Mouse (Mus musculus) hindbrain, embryonic 13.5 days (tissue): ENCODE data around the gene Ric8a. TPM values are rescaled to one million over a fixed set of nuclear protein-coding genes. Genes with fewer than 3 reads are reported as not detected.

Experiments
- ATAC-seq: fragments of 200-750 bp; cut with Nextera tagmentation; 2 replicates; pipeline ENCODE4 v1.8.0; 2017; ENCODE audit warnings: moderate TSS enrichment; ENCODE audit not compliant: low FRiP score
- H3K27ac ChIP-seq: fragments of 300-500 bp; sonication (generic); 2 replicates; pipeline ENCODE4 v1.5.1; 2015; ENCODE audit warnings: inconsistent platforms, mild to moderate bottlenecking, moderate library complexity
- H3K27me3 ChIP-seq: fragments of 300-500 bp; sonication (generic); 2 replicates; pipeline ENCODE4 v1.6.1; 2015; ENCODE audit warnings: mild to moderate bottlenecking, inconsistent platforms
- H3K36me3 ChIP-seq: fragments of 300-500 bp; sonication (generic); 2 replicates; pipeline ENCODE4 v1.6.1; 2015; ENCODE audit warnings: mild to moderate bottlenecking, inconsistent platforms
- H3K4me1 ChIP-seq: fragments of 300-500 bp; sonication (generic); replicated peaks from 2 replicates; pipeline ENCODE4 v1.6.1; 2015; ENCODE audit warnings: inconsistent platforms
- H3K4me2 ChIP-seq: fragments of 300-500 bp; sonication (generic); 2 replicates; pipeline ENCODE4 v1.6.1; 2015; ENCODE audit warnings: inconsistent platforms, mild to moderate bottlenecking, moderate library complexity
- H3K4me3 ChIP-seq: fragments of 300-500 bp; sonication (generic); 2 replicates; pipeline ENCODE4 v1.5.1; 2015; ENCODE audit warnings: mild to moderate bottlenecking, inconsistent platforms
- H3K9ac ChIP-seq: fragments of 300-500 bp; sonication (generic); 2 replicates; pipeline ENCODE4 v1.6.1; 2015; ENCODE audit warnings: mild to moderate bottlenecking, inconsistent platforms
- H3K9me3 ChIP-seq: fragments of 300-500 bp; sonication (generic); 2 replicates; pipeline ENCODE4 v1.6.1; 2016; ENCODE audit warnings: inconsistent platforms
- WGBS: fragments of 180-500 bp; shearing (Covaris S2); methylation state at CpG from one replicate; pipeline ENCODE4 v1.1.7; 2015; 5-methylcytosine and 5-hydroxymethylcytosine counted together
- polyA plus RNA-seq: library from polyadenylated mRNA; unstranded; fragments of >200 nt; fragmentation: Nextera tagmentation; extraction: Ambion mirVana; gene quantifications from 2 replicates; pipeline ENCODE4 v1.2.1, GENCODE M21; 2015

Ric8a gene
- polyA plus RNA-seq, 1 experiment from 2014 or later = 96.7 TPM

DNA sequence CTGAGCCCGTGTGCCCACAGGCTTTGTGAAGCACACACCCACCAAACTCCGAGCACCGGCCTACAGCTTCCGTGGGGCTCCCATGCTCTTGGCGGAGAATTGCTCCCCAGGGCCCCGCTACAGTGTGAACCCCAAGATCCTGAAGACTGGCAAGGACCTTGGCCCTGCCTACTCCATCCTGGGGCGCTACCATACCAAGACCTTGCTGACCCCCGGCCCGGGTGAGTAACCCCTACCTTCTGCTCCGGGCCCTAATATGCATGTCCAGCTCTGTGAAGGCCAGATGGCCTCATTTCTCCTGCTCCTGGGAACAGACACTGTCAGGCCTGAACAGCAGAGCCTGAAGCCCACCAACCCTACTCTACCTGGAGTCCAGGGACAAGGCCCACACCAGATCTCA lies 8.2 kb upstream of the Ric8a start:
- no peak overlapping the region for H3K4me3 ChIP-seq
- 94% methylated on average over 10 of the region's 10 CpGs for WGBS
- peaks cover 23% of the 10 kb centered on the region for H3K27me3 ChIP-seq
- no peaks in the 10 kb centered on the region for H3K9me3 ChIP-seq
- no peak overlapping the region for H3K4me2 ChIP-seq
- H3K4me1 ChIP-seq = 0 out of 2 replicates have a peak, but pooled peaks cover 2% of the 10 kb centered on the region
- H3K9ac ChIP-seq = no peak overlapping the region
- peaks cover 27% of the 10 kb centered on the region for H3K36me3 ChIP-seq
- H3K27ac ChIP-seq = no peak overlapping the region
- ATAC-seq = no peak

GRCm38 (mm10) chr7:140851916-140852315 lies 4.8 kb upstream of the Ric8a start:
- Histone ChIP-seq H3K4me2 (no peak overlapping the region), H3K9me3 (no peaks in the 10 kb centered on the region), H3K27me3 (0 out of 2 replicates have a peak, but pooled peaks cover 3% of the 10 kb centered on the region), H3K9ac (no peak overlapping the region), H3K36me3 (peaks cover 36% of the 10 kb centered on the region), H3K4me1 (peaks cover 12% of the 10 kb centered on the region), H3K27ac (no peak overlapping the region), H3K4me3 (no peak overlapping the region)
- WGBS = 97% methylated on average over 4 of the region's 4 CpGs
- ATAC-seq = no peak

DNA sequence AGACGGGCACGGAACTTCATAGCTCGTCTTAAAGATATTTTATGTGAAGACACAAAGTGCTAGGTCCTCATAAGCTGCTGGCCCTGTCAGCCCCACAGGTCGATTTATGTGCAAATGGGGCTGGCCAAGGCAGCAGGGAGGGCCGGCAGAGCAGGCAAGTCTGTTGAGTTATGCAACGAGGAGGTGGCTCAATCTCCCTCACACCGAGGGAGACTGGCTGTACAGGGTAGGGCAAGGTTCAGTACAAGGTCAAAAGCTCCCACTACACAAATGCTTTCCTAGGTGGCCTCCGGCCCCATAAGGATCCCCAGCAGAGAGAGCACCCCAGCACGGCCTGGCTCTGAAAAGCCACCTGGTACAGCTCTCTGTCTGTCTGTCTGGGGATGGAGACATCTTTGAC lies 3.4 kb upstream of the Ric8a start:
- H3K4me1 ChIP-seq = peaks cover 21% of the 10 kb centered on the region
- H3K36me3 ChIP-seq = peaks cover 38% of the 10 kb centered on the region
- H3K4me3 ChIP-seq = no peak overlapping the region
- H3K27ac ChIP-seq = no peak overlapping the region
- WGBS = 92% methylated on average over 9 of the region's 9 CpGs
- no peak overlapping the region for H3K9ac ChIP-seq
- no peak overlapping the region for H3K4me2 ChIP-seq
- H3K9me3 ChIP-seq = no peaks in the 10 kb centered on the region
- ATAC-seq = no peak
- no peaks in the 10 kb centered on the region for H3K27me3 ChIP-seq

GRCm38 (mm10) chr7:140854483-140854882 lies 2.3 kb upstream of the Ric8a start:
- ATAC-seq = no peak
- peaks cover 32% of the 10 kb centered on the region for H3K4me1 ChIP-seq
- H3K36me3 ChIP-seq = peaks cover 49% of the 10 kb centered on the region
- no peaks in the 10 kb centered on the region for H3K27me3 ChIP-seq
- H3K9me3 ChIP-seq = no peaks in the 10 kb centered on the region
- H3K4me2 ChIP-seq = 0 out of 2 replicates have a peak overlapping the region, but pooled peaks have one; percentile 98
- no peak overlapping the region for H3K27ac ChIP-seq
- 96% methylated on average over 18 of the region's 18 CpGs for WGBS
- H3K4me3 ChIP-seq = no peak overlapping the region
- H3K9ac ChIP-seq = no peak overlapping the region

DNA sequence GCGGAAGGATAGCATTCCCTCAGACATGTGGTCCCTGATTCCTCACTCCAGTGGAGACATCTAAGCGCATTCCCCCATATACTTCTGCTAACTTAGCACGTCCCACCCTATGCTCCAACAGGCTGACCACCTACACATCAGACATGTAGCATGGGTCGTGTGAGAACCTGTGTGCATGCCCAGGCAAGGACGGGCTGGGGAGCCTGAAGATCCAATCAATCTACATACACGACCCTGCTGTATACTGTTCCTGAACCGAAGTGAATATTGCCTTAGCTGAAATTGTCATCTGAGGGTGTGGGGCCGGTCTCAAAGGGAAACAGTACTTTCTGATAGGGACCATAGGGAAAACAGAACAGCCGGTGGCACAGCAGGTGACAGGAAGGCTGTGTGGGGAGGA lies 1.6 kb upstream of the Ric8a start:
- Histone ChIP-seq H3K4me3 (peak overlapping the region; percentile 85), H3K4me2 (peak overlapping the region; percentile 98), H3K27me3 (no peaks in the 10 kb centered on the region), H3K9me3 (no peaks in the 10 kb centered on the region), H3K36me3 (peaks cover 55% of the 10 kb centered on the region), H3K4me1 (peaks cover 39% of the 10 kb centered on the region), H3K9ac (peak overlapping the region; percentile 87), H3K27ac (no peak overlapping the region)
- ATAC-seq = no peak
- 76% methylated on average over 9 of the region's 9 CpGs for WGBS

DNA sequence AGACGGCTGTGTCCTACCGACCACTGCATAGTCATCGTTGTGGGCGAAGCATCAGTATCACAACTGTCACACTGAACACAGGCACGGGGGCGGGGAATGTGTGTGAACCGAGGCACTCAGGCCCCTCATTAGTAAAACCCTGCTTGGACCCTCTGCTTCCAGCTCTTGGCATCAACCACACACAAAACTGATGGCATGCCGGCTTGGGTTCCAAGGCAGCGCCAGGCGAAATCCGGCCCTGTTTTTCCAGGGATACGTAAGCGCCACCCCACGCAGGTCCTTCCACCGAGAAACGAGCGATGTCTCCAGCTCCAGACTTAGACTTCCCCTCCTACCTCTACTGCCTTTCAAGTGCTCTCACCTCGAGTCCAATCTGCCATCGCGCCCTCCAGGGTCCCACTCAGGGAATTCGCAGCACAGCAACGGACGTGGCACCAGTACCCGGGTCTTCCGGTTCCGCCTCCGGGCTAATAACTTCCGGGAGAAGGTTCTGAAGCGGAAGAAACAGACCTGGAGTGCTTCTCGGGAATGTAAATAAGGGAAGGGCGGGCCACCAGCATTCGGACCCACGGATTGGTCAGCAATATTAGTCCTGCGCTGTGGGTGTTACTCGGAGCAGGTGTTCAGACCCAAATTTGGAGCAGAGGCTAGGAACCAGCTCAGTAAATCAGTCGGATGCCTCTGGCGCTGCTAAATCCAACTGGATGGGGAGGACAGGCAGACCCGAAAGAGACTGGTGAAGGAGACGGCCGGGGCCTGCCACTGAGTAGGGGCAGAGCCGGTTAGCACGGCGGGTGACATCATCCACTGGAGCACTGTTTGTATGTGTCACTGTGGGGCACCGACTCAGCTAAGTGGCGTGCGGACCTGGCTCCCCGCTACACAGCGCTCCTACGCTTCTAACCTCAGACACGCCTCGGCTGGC lies 635 bp upstream of the Ric8a start, which contains the start of gene Gm45785:
TSS of gene Gm45785 (minus strand) at position 472 of the 925 bp plus-strand sequence.
- H3K27ac ChIP-seq = peak within 1 kb of the TSS; percentile 94
- H3K9me3 ChIP-seq = no peaks in the 10 kb centered on the region
- peak within 1 kb of the TSS; percentile 85 for H3K4me3 ChIP-seq
- 2% methylated on average over 51 of the region's 51 CpGs for WGBS
- H3K9ac ChIP-seq = peak within 1 kb of the TSS; percentile 87
- no peaks in the 10 kb centered on the region for H3K27me3 ChIP-seq
- H3K4me1 ChIP-seq = peaks cover 39% of the 10 kb centered on the region
- peak within 1 kb of the TSS; percentile 98 for H3K4me2 ChIP-seq
- peaks cover 62% of the 10 kb centered on the region for H3K36me3 ChIP-seq
- ATAC-seq = peak; percentile 85

DNA sequence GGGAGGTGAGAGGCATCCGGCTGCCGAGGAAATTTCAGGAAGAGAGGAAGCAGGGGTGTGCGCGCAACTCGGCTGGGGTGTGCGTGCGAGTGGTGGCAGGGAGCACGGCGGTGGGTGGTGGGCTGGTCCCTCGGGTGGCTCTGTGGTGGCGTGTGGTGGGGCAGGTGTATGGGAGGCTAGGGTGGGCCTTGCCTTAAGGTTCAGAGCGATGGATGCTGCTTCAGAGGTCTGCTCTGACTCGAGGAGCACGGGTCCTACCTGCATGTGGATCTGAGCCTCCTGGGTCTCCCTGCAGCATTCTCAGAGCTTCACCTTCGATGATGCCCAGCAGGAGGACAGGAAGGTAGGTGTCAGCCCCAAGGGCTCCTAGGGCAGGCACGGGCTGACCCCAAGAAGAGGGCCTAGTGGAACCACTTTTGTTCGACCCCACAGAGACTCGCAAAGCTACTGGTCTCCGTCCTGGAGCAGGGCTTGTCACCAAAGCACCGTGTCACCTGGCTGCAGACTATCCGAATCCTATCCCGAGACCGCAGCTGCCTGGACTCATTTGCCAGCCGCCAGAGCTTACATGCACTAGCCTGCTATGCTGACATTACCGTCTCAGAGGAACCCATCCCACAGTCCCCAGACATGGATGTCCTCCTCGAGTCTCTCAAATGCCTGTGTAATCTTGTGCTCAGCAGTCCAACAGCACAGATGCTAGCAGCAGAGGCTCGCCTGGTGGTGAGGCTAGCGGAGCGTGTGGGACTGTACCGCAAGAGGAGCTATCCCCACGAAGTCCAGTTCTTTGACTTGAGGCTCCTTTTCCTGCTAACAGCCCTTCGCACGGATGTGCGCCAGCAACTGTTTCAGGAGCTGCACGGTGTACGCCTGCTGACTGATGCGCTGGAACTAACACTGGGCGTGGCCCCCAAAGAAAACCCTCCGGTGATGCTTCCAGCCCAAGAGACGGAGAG lies 1.1 kb downstream of the Ric8a start, which contains the start of gene Bet1l:
TSS of gene Bet1l (minus strand) at position 28 of the 956 bp plus-strand sequence.
- ATAC-seq = peak; percentile 53
- H3K36me3 ChIP-seq = peaks cover 62% of the 10 kb centered on the region
- no peaks in the 10 kb centered on the region for H3K27me3 ChIP-seq
- peak within 1 kb of the TSS; percentile 94 for H3K27ac ChIP-seq
- peak within 1 kb of the TSS; percentile 98 for H3K4me2 ChIP-seq
- H3K4me3 ChIP-seq = peak within 1 kb of the TSS; percentile 85
- peaks cover 39% of the 10 kb centered on the region for H3K4me1 ChIP-seq
- no peaks in the 10 kb centered on the region for H3K9me3 ChIP-seq
- WGBS = 42% methylated on average over 40 of the region's 40 CpGs
- H3K9ac ChIP-seq = peak within 1 kb of the TSS; percentile 87

DNA sequence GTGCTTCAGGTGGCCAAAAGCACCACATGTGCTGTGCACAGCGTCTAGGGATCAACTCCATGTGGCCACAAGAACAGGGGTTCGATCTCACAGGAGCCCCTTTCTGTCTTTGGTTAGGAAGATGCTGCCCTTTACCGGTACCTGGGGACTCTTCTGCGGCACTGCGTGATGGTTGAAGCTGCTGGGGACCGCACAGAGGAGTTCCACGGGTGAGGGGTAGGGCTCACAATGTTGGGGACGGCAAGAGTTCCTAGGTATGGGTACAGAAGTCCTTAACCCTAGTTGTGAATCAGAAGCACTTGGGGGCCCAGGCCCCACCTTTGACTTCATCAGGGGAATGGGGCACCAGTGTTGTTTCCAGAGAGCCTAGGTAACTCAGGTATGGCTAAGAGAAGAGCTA lies 2.0 kb downstream of the Ric8a start:
- Histone ChIP-seq H3K9ac (peak overlapping the region; percentile 87), H3K27ac (no peak overlapping the region), H3K4me2 (peak overlapping the region; percentile 98), H3K4me1 (peaks cover 39% of the 10 kb centered on the region), H3K4me3 (peak overlapping the region; percentile 85), H3K36me3 (peaks cover 62% of the 10 kb centered on the region), H3K9me3 (no peaks in the 10 kb centered on the region), H3K27me3 (no peaks in the 10 kb centered on the region)
- WGBS = 96% methylated on average over 8 of the region's 8 CpGs
- no peak for ATAC-seq

DNA sequence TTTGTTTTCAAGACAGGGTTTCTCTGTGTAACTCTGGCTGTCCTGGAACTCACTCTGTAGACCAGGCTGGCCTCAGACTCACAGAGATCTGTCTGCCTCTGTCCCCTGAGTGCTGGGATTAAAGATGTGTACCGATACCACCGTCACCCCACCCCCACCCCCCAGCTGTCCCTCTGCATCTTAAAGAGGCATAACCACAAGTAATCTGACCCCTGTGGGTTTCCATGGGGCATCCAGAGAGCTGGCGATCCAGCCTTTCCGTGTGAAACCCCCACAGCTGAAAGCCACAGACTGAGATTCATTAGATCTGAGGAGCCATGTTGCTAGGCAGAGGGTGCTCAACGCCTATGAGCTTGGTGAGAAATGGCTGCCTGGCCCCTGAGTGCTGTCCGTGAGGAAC lies 3.2 kb downstream of the Ric8a start:
- 76% methylated on average over 6 of the region's 6 CpGs for WGBS
- Histone ChIP-seq H3K27me3 (no peaks in the 10 kb centered on the region), H3K27ac (no peak overlapping the region), H3K9ac (0 out of 2 replicates have a peak overlapping the region, but pooled peaks have one; percentile 87), H3K4me2 (no peak overlapping the region), H3K4me1 (peaks cover 35% of the 10 kb centered on the region), H3K36me3 (peaks cover 67% of the 10 kb centered on the region), H3K9me3 (no peaks in the 10 kb centered on the region), H3K4me3 (no peak overlapping the region)
- no peak for ATAC-seq

DNA sequence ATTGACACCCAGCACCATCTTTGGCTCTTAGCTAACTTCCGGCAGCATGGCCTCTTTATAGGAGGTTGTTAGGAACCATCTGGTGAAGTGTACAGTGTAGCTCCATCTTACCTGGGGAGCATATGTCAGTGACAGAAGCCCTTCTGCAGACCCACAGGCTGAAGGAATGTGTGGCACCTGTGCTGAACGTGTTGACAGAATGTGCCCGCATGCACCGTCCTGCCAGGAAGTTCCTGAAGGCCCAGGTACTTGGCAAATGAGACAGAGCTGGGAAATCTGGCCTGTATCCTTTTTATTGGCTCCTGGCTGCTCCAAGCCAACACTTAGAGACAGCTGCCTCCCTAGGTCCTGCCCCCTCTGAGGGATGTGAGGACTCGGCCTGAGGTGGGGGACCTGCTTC lies 4.0 kb downstream of the Ric8a start:
- Histone ChIP-seq H3K4me2 (no peak overlapping the region), H3K4me1 (peaks cover 27% of the 10 kb centered on the region), H3K36me3 (peaks cover 72% of the 10 kb centered on the region), H3K27ac (no peak overlapping the region), H3K27me3 (no peaks in the 10 kb centered on the region), H3K9me3 (no peaks in the 10 kb centered on the region), H3K4me3 (no peak overlapping the region), H3K9ac (peak overlapping the region; percentile 0; the same call in 1 of the 2 replicates)
- ATAC-seq = no peak
- WGBS = 92% methylated on average over 5 of the region's 5 CpGs

DNA sequence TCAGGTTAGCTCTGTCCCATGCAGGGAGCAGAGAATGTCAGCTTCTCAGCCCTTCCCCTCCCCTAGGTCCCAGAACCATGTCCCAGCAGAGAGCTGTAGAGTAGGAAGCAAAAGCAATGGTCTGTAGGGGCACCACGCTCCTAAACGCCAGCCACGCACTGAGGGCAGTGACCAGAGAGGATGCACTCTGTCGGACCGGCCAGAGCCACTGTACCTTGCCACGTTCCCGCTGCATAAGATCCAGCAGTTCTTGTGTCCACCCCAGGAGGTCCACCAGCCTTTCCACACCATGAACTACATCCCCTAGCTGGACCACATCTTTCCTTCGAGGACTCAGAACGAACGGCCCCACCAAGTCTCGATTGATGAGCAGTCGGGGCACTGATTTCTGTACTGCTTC lies 8.0 kb downstream of the Ric8a start:
- Histone ChIP-seq H3K4me2 (no peak overlapping the region), H3K4me1 (peaks cover 5% of the 10 kb centered on the region), H3K9ac (no peak overlapping the region), H3K4me3 (no peak overlapping the region), H3K36me3 (peaks cover 69% of the 10 kb centered on the region), H3K27me3 (no peaks in the 10 kb centered on the region), H3K27ac (no peak overlapping the region), H3K9me3 (no peaks in the 10 kb centered on the region)
- 92% methylated on average over 12 of the region's 12 CpGs for WGBS
- ATAC-seq = no peak

DNA sequence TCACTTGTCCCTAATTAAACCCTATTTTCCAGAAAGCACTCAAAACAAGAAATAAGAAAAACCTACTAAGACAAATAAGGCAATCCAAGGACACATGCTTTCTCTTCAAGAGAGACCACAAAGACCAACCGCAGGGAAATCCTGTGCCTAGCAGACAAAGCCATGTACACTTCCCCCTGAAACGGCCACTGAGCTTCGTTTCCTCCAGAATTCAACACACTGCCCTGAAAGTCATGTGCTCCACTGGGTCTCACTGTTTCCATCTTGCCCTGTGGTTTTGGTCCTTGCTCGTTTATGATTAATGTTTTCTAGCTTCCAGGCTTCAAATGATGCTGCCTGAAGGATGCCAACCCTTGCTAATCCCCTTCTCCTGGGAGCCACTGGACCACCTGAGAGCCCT lies 17.5 kb downstream of the Ric8a start:
- ATAC-seq = no peak
- Histone ChIP-seq H3K4me2 (no peak overlapping the region), H3K36me3 (peaks cover 50% of the 10 kb centered on the region)

More for the DNA sequence above, 17.5 kb downstream of the Ric8a start:
- Histone ChIP-seq H3K4me3 (no peak overlapping the region), H3K4me1 (no peaks in the 10 kb centered on the region), H3K27me3 (no peaks in the 10 kb centered on the region), H3K9ac (0 out of 2 replicates have a peak overlapping the region, but pooled peaks have one; percentile 9), H3K9me3 (no peaks in the 10 kb centered on the region), H3K27ac (no peak overlapping the region)
- WGBS = 91% methylated on average over 4 of the region's 4 CpGs
